Mouse (Mus musculus): ENCODE measurements at regions not wholly inside any gene's neighbourhood (a gene's known extent, or its start where the extent isn't known, plus 50 kb on each side); places are given as distances from the start of the nearest gene placed in this dataset.

DNA sequence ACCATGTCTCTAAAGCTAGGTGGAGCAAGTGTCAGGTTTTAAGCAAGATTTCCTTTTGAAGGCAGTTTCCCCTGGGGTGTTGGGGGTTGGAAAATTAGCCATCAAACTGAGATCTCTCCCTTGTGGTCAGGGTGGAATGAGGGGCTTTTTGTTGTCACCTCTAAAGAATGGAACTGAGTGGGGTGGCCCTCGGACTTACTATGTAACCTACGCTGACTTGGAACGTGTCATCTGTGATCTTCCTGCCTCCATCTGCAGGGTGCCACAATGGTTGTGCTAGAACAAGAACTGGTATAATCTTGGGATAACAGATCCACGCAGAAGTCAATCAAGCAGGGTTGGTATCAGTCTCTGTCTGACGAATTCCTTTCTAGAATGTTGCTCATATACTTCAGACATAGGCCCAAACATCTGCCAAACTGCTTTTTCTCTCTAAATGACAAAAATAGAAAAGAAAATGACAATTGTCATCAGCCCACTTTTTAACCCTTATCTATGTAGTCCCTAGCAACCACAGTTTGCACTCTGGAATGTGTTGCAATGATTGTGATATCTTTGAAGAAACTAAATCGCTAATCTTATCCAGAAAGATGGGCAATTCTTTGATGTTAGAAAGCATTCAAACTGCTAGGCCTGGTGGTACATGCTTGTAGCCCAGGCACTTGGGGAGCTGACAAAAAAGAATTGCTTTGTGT, 50.8 kb upstream of the Sgk1 start:
- TF ChIP-seq POLR2A (IDR thresholded peaks at IDR 0.05; ENCODE audit: control insufficient read depth, extremely low read depth, insufficient read depth, low read length, poor library complexity) = no peak
- TF ChIP-seq CTCF (IDR thresholded peaks at IDR 0.05; ENCODE audit: borderline replicate concordance, control insufficient read depth, extremely low read depth, insufficient read depth, low read length, poor library complexity) = no peak

Measured in thymus, adult 2 months (tissue).